Mouse (Mus musculus) neural tube, embryonic 10.5 days (tissue): ENCODE results near the gene Mrpl18.

Experiments used
- DNase-seq: peaks from one replicate; pipeline ENCODE4 v3.0.0-alpha.2; 2017; ENCODE audit warnings: low spot score; ENCODE audit errors: extremely low spot score

Gene Mrpl18

GRCm38 (mm10) chr17:12864111-12864510 is 52.0 kb downstream of the Mrpl18 start:
- no peak for DNase-seq
